Mouse (Mus musculus) right cerebral cortex, adult 2 months (tissue): Measurements from ENCODE around the gene Sepsecs.

Experiments used
- DNase-seq, 2 experiments: peaks; one replicate each; pipeline ENCODE4 v3.0.0; 2021 to 2022; ENCODE audit warnings: low spot score in 2 of 2

Gene Sepsecs

GRCm38 (mm10) chr5:52643947-52644840, 25.3 kb downstream of the Sepsecs start:
- DNase-seq, result no peak

GRCm38 (mm10) chr5:52641736-52642135, 27.8 kb downstream of the Sepsecs start:
- no peak for DNase-seq

GRCm38 (mm10) chr5:52638916-52639315, 30.6 kb downstream of the Sepsecs start:
- DNase-seq, result no peak

GRCm38 (mm10) chr5:52638006-52638405, 31.5 kb downstream of the Sepsecs start:
- DNase-seq, result no peak

- no peak for DNase-seq
Observed at GRCm38 (mm10) chr5:52636923-52637322, 32.6 kb downstream of the Sepsecs start.

GRCm38 (mm10) chr5:52636025-52636755, 33.3 kb downstream of the Sepsecs start:
- no peak for DNase-seq

GRCm38 (mm10) chr5:52634017-52634416, 35.5 kb downstream of the Sepsecs start:
- no peak for DNase-seq

GRCm38 (mm10) chr5:52630541-52630940, 39.0 kb downstream of the Sepsecs start:
- no peak for DNase-seq

- DNase-seq, result no peak
Observed at GRCm38 (mm10) chr5:52629214-52629613, 40.3 kb downstream of the Sepsecs start.

GRCm38 (mm10) chr5:52628783-52629182, 40.7 kb downstream of the Sepsecs start:
- no peak for DNase-seq

GRCm38 (mm10) chr5:52627713-52628112, 41.8 kb downstream of the Sepsecs start:
- DNase-seq, result no peak

- no peak for DNase-seq
Observed at GRCm38 (mm10) chr5:52626092-52626491, 43.4 kb downstream of the Sepsecs start.

- DNase-seq, result no peak
Observed at GRCm38 (mm10) chr5:52624956-52625355, 44.6 kb downstream of the Sepsecs start.

- no peak for DNase-seq
Observed at GRCm38 (mm10) chr5:52623099-52623498, 46.4 kb downstream of the Sepsecs start.

GRCm38 (mm10) chr5:52618348-52619270, 50.9 kb downstream of the Sepsecs start:
- peak; percentile 82 to 85 for DNase-seq

- no peak for DNase-seq
Observed at GRCm38 (mm10) chr5:52617711-52618347, 51.7 kb downstream of the Sepsecs start.

GRCm38 (mm10) chr5:52616549-52616948, 53.0 kb downstream of the Sepsecs start:
- peak; percentile 27 to 33 for DNase-seq

GRCm38 (mm10) chr5:52615421-52615820, 54.1 kb downstream of the Sepsecs start:
- DNase-seq, result no peak

GRCm38 (mm10) chr5:52614686-52615085, 54.8 kb downstream of the Sepsecs start:
- DNase-seq, result no peak

- no peak for DNase-seq
Observed at GRCm38 (mm10) chr5:52612776-52613175, 56.7 kb downstream of the Sepsecs start.

GRCm38 (mm10) chr5:52611315-52611895, 58.1 kb downstream of the Sepsecs start:
- DNase-seq, result no peak
